Mouse (Mus musculus) Muller cell, postnatal 12 days (primary cell): ENCODE results near the gene Ampd3.

Experiments
- DNase-seq: peaks from one replicate; pipeline ENCODE4 v3.0.0-alpha.2; 2015; ENCODE audit errors: inconsistent ontology term

Ampd3 gene

DNA sequence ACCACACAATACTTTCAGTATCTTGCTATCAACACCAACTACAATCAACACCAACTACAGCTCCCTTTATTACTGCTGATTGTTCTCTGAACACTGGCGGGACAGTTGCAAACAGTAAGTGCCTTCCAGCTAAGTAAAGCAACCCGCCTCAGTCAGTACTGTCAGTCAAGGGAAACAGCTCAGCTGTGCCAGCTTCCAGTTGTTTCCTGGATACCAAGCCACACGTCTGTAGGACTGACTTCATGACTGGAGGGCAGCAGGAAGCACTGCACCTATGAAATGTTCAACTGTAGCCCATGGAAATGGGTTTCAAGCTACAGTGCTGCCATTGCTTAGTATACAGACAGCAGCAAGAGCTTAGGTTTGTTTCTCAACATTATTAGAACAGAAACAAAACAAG, 66.5 kb downstream of the Ampd3 start:
- DNase-seq, result no peak

DNA sequence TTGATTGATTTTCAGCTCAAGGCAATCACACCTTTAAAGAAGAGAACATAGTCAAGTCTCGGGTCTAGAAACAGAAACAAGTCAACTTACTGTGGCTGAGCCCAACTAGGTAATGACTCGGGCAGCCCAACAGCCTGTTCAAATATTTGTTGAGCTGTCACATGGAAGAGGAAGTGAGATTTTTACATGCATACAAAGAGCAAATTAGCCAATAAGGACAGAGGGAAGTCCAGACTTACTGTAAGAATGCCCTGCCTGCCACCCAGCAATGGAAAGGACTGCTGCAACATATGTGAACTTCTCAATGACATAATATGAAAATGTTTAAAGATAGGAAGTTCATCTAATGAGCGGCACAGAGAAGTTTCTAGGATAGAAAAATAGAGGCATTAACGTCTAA, 72.3 kb downstream of the Ampd3 start:
- DNase-seq, result no peak

DNA sequence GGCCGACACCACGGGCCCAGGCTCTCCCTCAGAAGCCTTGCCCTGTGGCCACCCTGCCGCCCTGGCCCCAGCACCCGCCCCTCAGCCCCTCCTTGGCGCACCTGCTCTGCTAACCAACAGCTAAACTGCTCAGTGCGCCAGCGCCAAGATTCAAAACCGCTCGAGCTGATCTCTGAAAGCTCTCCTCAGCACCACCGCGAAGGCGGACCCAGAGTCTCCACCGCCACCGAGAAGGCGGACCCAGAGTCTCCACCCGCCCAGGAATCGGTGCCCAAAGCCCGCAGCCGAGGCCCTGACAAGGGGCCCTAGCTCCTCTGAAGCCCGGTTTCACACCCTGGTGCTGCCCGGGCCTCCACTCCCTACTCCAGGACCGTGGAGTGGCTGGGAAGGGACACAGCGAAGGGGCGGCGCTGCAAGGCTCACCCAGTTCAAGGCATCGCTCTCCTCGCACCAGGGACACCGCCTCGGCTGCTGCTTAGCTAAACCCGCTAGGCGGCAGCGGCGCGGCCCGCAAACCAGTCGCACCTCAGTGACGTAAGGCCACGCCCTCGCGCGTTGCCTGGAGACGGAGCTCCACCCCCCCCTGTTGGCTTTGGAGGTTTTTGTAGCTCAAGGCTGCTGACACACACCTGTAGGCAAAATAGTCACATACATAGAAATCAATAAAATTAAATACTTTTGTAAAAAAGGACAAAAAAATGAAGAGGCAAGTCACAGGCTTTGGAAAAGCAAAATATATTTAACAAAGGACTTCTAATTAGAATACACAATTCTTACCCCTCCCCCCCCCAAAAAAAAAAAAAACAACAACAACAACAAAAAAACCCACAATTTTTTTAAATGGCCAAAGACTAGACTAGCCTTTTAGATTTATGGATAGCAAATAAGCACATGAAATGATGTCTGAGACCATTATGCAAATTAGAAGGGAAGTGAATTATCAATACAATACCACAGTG, 76.2 kb downstream of the Ampd3 start, which contains the start of gene Rnf141:
TSS of gene Rnf141 (minus strand) at position 542 of the 959 bp plus-strand sequence.
- peak; percentile 95 for DNase-seq

DNA sequence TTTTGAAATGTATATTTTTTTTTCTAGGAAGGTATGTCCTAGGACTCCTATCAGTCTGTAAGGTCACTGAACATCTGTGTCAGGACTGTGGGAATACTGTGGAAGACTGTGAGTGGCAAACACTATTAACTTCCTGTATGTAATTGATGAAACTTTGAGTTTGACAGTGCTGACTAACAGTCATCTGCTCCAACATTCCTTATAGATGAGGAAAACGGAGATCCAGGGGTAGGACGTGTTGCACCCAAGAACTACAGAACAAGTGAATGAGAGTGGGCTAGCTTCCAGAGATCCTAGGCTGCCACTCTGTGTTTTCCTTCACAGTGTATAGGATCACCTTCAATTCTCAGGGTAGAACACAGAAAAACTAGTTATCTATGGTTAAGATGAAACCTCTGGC, 79.3 kb downstream of the Ampd3 start:
- no peak for DNase-seq

DNA sequence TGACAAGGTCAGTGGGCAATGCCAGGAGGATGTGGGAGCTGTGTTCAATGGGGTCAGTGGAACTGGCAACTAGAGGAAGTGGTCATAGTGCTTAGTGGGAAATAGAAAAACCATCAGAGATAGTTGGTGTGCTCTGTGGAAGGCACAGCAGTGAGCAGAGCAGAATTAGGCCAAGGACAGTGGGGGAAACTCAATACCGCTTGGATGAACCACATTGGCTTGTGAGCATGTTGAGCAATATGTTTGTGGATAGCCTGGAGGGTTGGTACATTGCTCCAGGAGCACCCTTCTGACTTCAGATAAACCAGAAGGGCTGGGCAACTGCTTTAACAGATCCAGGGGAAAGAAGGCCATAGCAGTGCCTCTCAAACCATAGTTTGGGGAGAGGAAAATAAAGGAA, 80.4 kb downstream of the Ampd3 start:
- DNase-seq, result no peak

DNA sequence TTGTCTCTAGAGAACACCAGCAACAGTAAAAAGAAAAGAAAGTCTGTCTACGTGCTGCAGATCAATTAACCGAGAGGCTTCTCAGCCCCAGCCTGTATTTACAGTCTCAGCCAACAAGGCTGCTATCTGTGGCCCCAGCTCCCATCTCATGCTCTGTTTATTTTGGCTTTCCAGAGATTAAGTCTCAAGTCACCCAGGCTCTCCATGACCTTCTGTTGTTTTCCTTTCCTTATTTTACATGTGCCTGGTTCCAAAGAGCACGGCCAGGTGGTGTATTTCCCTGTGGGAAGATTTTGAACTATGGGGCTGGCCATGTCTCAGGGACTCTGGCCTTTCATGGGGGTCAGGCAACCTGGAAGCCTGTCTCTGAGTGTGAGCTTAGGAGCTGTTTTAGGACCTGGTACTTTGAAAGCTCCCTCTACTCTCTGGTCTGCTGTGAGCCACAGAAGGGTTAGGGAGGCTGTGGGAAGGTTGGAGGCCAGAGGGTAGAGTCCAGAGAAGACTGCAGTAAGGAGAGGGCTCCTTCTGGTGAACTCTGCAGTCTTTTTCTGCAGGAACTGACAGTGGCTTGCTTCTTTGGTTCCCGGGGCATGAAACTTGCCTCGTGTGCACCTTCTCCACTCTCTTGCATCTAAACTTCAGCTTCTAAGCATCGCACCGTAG, 83.7 kb downstream of the Ampd3 start:
- no peak for DNase-seq

DNA sequence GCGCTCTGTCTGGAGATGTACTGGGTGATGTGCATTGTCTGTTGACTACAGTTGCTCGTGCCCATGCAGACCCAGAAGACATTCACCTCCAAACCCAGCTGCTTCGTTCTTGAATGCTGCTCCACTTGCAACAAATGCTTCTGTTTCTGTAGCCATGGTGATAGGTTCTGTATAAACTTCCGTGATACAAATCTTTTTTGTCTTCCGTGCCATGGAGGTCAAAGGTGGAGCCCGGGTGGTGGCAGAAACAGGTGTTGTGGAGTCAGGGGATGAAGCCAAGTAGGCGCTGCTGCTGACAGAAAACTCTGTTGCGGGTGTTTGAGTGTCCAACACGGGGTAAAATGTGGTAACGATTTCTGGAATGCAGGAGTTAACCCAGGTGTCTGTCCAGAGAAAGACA, 85.6 kb downstream of the Ampd3 start:
- no peak for DNase-seq

DNA sequence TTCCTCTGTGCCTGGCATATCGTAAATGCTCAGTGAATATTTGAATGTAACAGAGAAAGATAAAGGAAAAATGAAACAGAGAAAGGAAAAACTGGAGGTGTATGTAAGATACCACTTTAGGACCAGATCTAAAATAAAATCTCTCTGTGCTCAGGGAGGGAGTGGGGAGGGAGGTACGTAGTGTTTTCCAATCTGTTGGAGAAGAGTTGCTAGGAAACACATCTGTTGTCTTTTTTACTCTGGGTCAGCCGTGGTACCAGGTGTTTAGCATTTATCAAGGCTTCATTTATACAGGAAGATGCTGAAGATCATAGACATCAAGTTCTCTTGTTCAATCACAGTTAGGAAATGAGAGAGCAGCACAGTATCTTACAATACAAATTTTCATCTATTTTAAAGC, 86.5 kb downstream of the Ampd3 start:
- no peak for DNase-seq

DNA sequence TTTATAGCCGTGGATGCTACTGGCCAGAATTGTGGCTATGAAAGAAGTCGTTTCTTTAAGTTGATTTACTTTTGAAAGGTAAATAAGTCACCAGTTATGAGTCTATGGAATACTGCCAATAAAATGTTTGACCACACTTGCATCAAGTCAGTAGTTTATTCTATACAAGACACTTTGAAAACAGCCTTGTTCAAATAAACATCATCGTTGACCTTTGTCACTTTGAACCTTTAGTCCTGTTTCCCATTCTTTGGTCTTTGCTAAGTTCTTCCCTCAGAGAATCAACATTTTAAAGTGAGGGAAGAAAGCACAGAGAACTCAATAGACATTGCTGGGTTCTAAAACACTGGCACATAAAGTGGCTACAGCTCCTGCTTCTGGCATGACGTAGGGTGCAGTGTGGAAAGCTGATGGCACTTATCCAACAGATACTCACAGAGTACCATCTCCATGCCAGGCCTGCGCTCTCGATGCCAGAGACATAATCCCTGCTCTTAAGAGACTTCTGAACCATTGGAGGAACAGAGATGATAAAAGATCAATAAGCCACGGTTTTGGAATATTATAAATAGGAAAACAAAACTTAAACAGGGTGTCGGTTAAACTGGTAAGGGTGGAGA, 87.0 kb downstream of the Ampd3 start:
- no peak for DNase-seq

DNA sequence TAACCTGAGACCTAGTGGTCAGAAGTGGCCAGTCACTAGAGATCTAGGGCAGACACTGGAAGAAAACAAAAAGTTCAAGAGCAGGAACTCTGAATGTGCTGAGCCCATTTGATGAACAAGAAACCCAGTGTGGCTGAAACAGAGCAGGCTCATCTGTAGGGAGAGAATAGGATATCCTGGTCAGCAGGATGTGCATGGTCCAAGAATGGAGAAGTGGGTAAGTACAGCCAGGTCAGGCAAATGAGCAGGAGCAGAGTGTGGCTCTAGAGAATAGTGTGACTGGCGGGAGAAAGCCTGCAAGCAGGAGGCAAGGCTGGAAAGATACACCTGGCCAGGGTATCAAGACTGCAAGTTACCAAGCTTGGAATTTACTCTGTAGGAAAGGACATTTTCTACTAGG, 87.6 kb downstream of the Ampd3 start:
- no peak for DNase-seq

DNA sequence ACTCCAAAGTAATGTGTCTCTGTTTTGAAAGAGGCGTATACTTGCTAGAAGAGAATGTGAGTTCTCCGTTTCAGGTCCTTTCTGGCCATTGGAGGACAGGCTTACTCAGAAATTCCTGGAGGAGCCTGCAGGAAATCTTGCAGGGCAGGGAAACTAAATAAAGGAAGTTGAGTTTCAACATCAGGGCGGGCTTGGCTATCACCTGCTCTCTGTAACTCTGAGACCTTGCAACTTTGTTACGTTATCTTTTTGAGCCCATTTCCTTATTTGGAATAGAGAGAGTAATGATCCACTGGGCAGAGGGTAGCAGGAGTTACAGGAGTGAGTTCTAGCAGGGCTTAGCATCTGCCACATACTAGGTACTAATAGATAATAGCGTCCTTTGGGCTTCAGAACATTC, 92.1 kb downstream of the Ampd3 start:
- no peak for DNase-seq
